Mouse (Mus musculus) embryonic fibroblast, embryonic 13.5 days (primary cell): ENCODE measurements around the gene Kctd8. TPM values are rescaled to one million over a fixed set of nuclear protein-coding genes. Genes with fewer than 3 reads are reported as not detected.

Source experiments
- H3K27ac ChIP-seq: 2 replicates; pipeline ENCODE4 v1.5.1; 2012; ENCODE audit warnings: low read length, control low read depth, inconsistent platforms; ENCODE audit not compliant: insufficient read depth
- H3K4me1 ChIP-seq: 2 replicates; pipeline ENCODE4 v1.6.1; 2011; ENCODE audit warnings: low read length; ENCODE audit not compliant: control insufficient read depth, insufficient read depth
- H3K4me3 ChIP-seq: 2 replicates; pipeline ENCODE4 v1.5.1; 2011; ENCODE audit warnings: mild to moderate bottlenecking, control low read depth, low read length; ENCODE audit not compliant: insufficient read depth
- CTCF ChIP-seq: IDR thresholded peaks from 2 replicates; pipeline ENCODE4 v1.5.1; 2011; ENCODE audit warnings: mild to moderate bottlenecking, control low read depth, low read length, moderate library complexity, borderline replicate concordance; ENCODE audit not compliant: insufficient read depth
- POLR2A ChIP-seq: IDR thresholded peaks from 2 replicates; pipeline ENCODE4 v1.6.1; 2011; ENCODE audit warnings: low read depth, mild to moderate bottlenecking, control low read depth, low read length, moderate library complexity
- polyA plus RNA-seq: library from polyadenylated mRNA; stranded (reverse); fragments of >200 nt; gene quantifications from 2 replicates; pipeline ENCODE4 v1.2.4, GENCODE M21; 2011; ENCODE audit warnings: low read depth; ENCODE audit not compliant: missing spikeins, insufficient read length

Gene Kctd8
- polyA plus RNA-seq: 1.4 and 1.5 TPM in 2 replicates

- TF ChIP-seq CTCF (no peak), POLR2A (peak; percentile 59; the same call in 1 of the 2 replicates)
- Histone ChIP-seq H3K4me3 (peak within 1 kb of the TSS; percentile 45), H3K27ac (no peak within 1 kb of the TSS), H3K4me1 (no peaks in the 10 kb centered on the region)
These were observed at the start of gene Kctd8 for GRCm38 (mm10) chr5:69340919-69341801. Gene Kctd8, minus strand, starts transcription at chr5:69341679.

GRCm38 (mm10) chr5:69379072-69379471 is 37.6 kb upstream of the Kctd8 start:
- TF ChIP-seq POLR2A (no peak), CTCF (no peak)
- Histone ChIP-seq H3K4me1 (no peaks in the 10 kb centered on the region), H3K27ac (no peak overlapping the region), H3K4me3 (no peak overlapping the region)

- Histone ChIP-seq H3K4me1 (no peaks in the 10 kb centered on the region), H3K27ac (no peak overlapping the region), H3K4me3 (no peak overlapping the region)
- TF ChIP-seq POLR2A (no peak), CTCF (no peak)
These were observed 9.1 kb upstream of the Kctd8 start for GRCm38 (mm10) chr5:69350596-69350995.

- Histone ChIP-seq H3K27ac (no peak overlapping the region), H3K4me3 (peak overlapping the region; percentile 45), H3K4me1 (no peaks in the 10 kb centered on the region)
- peak; percentile 44; the same call in 1 of the 2 replicates for TF ChIP-seq CTCF
- TF ChIP-seq POLR2A: no peak
These were observed 1.2 kb downstream of the Kctd8 start for GRCm38 (mm10) chr5:69340102-69340918.

GRCm38 (mm10) chr5:69339623-69339970 is 1.9 kb downstream of the Kctd8 start:
- TF ChIP-seq CTCF (no peak), POLR2A (no peak)
- Histone ChIP-seq H3K4me3 (no peak overlapping the region), H3K27ac (no peak overlapping the region), H3K4me1 (no peaks in the 10 kb centered on the region)

- Histone ChIP-seq H3K27ac (no peak overlapping the region), H3K4me3 (no peak overlapping the region), H3K4me1 (no peaks in the 10 kb centered on the region)
- no peak for TF ChIP-seq CTCF
- TF ChIP-seq POLR2A: no peak
These were observed 2.4 kb downstream of the Kctd8 start for GRCm38 (mm10) chr5:69338916-69339622.

- TF ChIP-seq POLR2A (no peak), CTCF (no peak)
- no peak overlapping the region for H3K4me3 ChIP-seq
- H3K27ac ChIP-seq: no peak overlapping the region
- no peaks in the 10 kb centered on the region for H3K4me1 ChIP-seq
These were observed 13.9 kb downstream of the Kctd8 start for GRCm38 (mm10) chr5:69327561-69327960.

- TF ChIP-seq POLR2A: no peak
- no peak for TF ChIP-seq CTCF
- no peaks in the 10 kb centered on the region for H3K4me1 ChIP-seq
- no peak overlapping the region for H3K27ac ChIP-seq
- H3K4me3 ChIP-seq: no peak overlapping the region
These were observed 16.8 kb downstream of the Kctd8 start for GRCm38 (mm10) chr5:69324566-69325230.

- TF ChIP-seq POLR2A (no peak), CTCF (no peak)
- H3K27ac ChIP-seq: no peak overlapping the region
- H3K4me3 ChIP-seq: no peak overlapping the region
These were observed 28.9 kb downstream of the Kctd8 start for GRCm38 (mm10) chr5:69312611-69313010.

More at GRCm38 (mm10) chr5:69312611-69313010, 28.9 kb downstream of the Kctd8 start:
- no peaks in the 10 kb centered on the region for H3K4me1 ChIP-seq
